Mouse (Mus musculus): ENCODE results near the gene Ahnak.
"Not testable (repeated sequence)": the region's sequence is repeated elsewhere in the genome, so short reads cannot be mapped to it uniquely, and the experiment has no call there.

Ahnak gene

GRCm38 (mm10) chr19:8996601-8997000, 7.5 kb downstream of the Ahnak start:
- no peak for DNase-seq

GRCm38 (mm10) chr19:8997546-8997945, 8.5 kb downstream of the Ahnak start:
- DNase-seq = no peak

GRCm38 (mm10) chr19:8998546-8998945, 9.5 kb downstream of the Ahnak start:
- no peak for DNase-seq

- no peak for DNase-seq
These were observed 10.1 kb downstream of the Ahnak start for GRCm38 (mm10) chr19:8999223-8999622.

- not testable (repeated sequence) for DNase-seq
These were observed 17.8 kb downstream of the Ahnak start for GRCm38 (mm10) chr19:9006915-9007314.

GRCm38 (mm10) chr19:9019298-9019697, 30.2 kb downstream of the Ahnak start:
- DNase-seq = no peak

- no peak for DNase-seq
These were observed 34.1 kb downstream of the Ahnak start for GRCm38 (mm10) chr19:9023021-9023778.

GRCm38 (mm10) chr19:9025562-9026257, 36.6 kb downstream of the Ahnak start:
- no peak for DNase-seq

GRCm38 (mm10) chr19:9026634-9027033, 37.5 kb downstream of the Ahnak start:
- no peak for DNase-seq

GRCm38 (mm10) chr19:9027795-9028194, 38.7 kb downstream of the Ahnak start:
- DNase-seq = no peak

GRCm38 (mm10) chr19:9028375-9028774, 39.3 kb downstream of the Ahnak start:
- no peak for DNase-seq

GRCm38 (mm10) chr19:9029640-9030262, 40.7 kb downstream of the Ahnak start:
- DNase-seq = peak; percentile 7

GRCm38 (mm10) chr19:9032502-9033129, 43.5 kb downstream of the Ahnak start:
- DNase-seq = no peak

- DNase-seq = no peak
These were observed 44.6 kb downstream of the Ahnak start for GRCm38 (mm10) chr19:9033412-9034340.

GRCm38 (mm10) chr19:9034480-9034879, 45.4 kb downstream of the Ahnak start:
- DNase-seq = no peak

- DNase-seq = no peak
These were observed 46.0 kb downstream of the Ahnak start for GRCm38 (mm10) chr19:9035101-9035500.

GRCm38 (mm10) chr19:9038136-9038535, 49.1 kb downstream of the Ahnak start:
- DNase-seq = no peak

- no peak for DNase-seq
These were observed 50.2 kb downstream of the Ahnak start for GRCm38 (mm10) chr19:9039266-9039665.

GRCm38 (mm10) chr19:9039928-9040327, 50.8 kb downstream of the Ahnak start:
- DNase-seq = no peak

- DNase-seq = no peak
These were observed 51.6 kb downstream of the Ahnak start for GRCm38 (mm10) chr19:9040649-9041048.

GRCm38 (mm10) chr19:9041074-9041473, 52.0 kb downstream of the Ahnak start:
- no peak for DNase-seq

GRCm38 (mm10) chr19:9043123-9043522, 54.0 kb downstream of the Ahnak start:
- no peak for DNase-seq
